Mouse (Mus musculus) liver, adult 2 months (tissue): ENCODE measurements around the gene Akr1c20.

ENCODE experiments used
- CTCF ChIP-seq: fragments of 200-500 bp; IDR thresholded peaks from 2 replicates; pipeline ENCODE4 v1.5.1; 2011; ENCODE audit warnings: low read depth, low read length, control low read depth
- POLR2A ChIP-seq: fragments of 200-500 bp; IDR thresholded peaks from 2 replicates; pipeline ENCODE4 v1.6.1; 2011; ENCODE audit warnings: low read length, control low read depth; ENCODE audit not compliant: insufficient read depth; ENCODE audit errors: extremely low read depth

- TF ChIP-seq POLR2A: no peak
- TF ChIP-seq CTCF: no peak
These were observed 36.0 kb upstream of the Akr1c20 start for GRCm38 (mm10) chr13:4559143-4559542.
